Mouse (Mus musculus) large intestine, adult 2 months (tissue): Measurements from ENCODE around the gene Tmed6. TPM values are rescaled to one million over a fixed set of nuclear protein-coding genes. Genes with fewer than 3 reads are reported as not detected.
A peak's percentile ranks its signal among the peaks of the same experiment; 100 is the strongest.
"Not testable (repeated sequence)": the region's sequence is repeated elsewhere in the genome, so short reads cannot be mapped to it uniquely, and the experiment has no call there.

ENCODE experiments used
- DNase-seq: peaks from one replicate; pipeline ENCODE4 v3.0.0-alpha.2; 2012; ENCODE audit warnings: low read depth, low spot score
- whole genome bisulfite sequencing: fragments of 180-500 bp; shearing (Covaris S2); methylation state at CpG from one replicate; pipeline ENCODE4 v1.1.7; 2018; 5-methylcytosine and 5-hydroxymethylcytosine counted together
- polyA plus RNA-seq: library from polyadenylated mRNA; depleted of rRNA; stranded (reverse); fragments of >200 nt; gene quantifications from 2 replicates; pipeline ENCODE4 v1.2.3, GENCODE M21; 2012

Tmed6 gene
- polyA plus RNA-seq, 1 experiment: 18.0 TPM

- WGBS: 84% methylated on average over 7 of the region's 7 CpGs
- no peak for DNase-seq
These were observed 10.9 kb upstream of the Tmed6 start for GRCm38 (mm10) chr8:107076239-107076888.

- 93% methylated on average over 1 of the region's 1 CpGs for WGBS
- DNase-seq: no peak
These were observed 8.7 kb upstream of the Tmed6 start for GRCm38 (mm10) chr8:107074128-107074527.

- WGBS: 87% methylated on average over 4 of the region's 4 CpGs
- DNase-seq: no peak
These were observed 8.3 kb upstream of the Tmed6 start for GRCm38 (mm10) chr8:107073706-107074105.

DNA sequence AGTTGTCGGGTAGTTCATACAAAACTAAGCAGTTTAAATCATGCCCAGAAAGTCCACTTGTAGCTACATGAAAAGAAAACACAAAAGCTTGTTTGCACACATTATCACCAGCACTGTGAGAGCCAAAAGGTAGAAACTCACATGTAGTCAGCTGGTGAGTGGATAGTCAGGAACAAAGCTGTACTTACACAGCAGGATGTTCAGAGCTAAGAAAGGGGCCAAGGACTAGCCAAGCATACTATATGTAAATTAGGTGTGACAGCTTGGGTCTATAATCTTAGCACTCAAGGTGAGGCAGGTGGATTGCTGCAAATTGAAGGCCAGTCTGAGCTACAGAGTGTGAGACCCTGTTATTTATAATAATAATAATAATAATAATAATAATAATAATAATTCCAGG, 2.8 kb downstream of the Tmed6 start:
- DNase-seq: no peak
- 79% methylated on average over 1 of the region's 1 CpGs for WGBS

GRCm38 (mm10) chr8:107056973-107057369, 8.5 kb downstream of the Tmed6 start:
- 1% methylated on average over 33 of the region's 33 CpGs for WGBS
- DNase-seq: no peak

GRCm38 (mm10) chr8:107056076-107056972, 9.1 kb downstream of the Tmed6 start, which contains the start of the genes Cog8 and Nip7:
TSS of gene Cog8 (minus strand) at chr8:107056689.
TSS of gene Nip7 (plus strand) at chr8:107056877.
- under 1% methylated on average over 88 of the region's 88 CpGs for WGBS
- DNase-seq: peak; percentile 90

- 95% methylated on average over 8 of the region's 8 CpGs for WGBS
- no peak for DNase-seq
These were observed 13.4 kb downstream of the Tmed6 start for GRCm38 (mm10) chr8:107052046-107052445.

DNA sequence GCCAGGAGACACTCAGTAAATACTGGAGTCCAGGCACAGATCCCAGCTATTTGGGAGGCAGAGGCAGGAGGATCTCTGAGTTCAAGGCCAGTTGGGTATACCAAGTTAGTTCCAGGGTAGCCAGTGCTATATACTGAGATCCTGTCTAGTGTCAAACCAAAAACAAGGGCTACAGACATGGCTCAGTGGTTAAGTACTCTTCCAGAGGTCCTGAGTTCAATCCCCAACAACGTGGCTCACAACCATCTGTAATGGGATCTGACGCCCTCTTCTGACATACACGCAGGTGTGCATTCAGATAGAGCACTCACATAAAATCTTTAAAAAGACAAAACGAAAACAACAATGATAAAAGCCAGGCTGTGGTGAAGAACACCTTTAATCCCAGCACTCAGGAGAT, 16.0 kb downstream of the Tmed6 start:
- WGBS: 86% methylated on average over 4 of the region's 4 CpGs
- DNase-seq: no peak

DNA sequence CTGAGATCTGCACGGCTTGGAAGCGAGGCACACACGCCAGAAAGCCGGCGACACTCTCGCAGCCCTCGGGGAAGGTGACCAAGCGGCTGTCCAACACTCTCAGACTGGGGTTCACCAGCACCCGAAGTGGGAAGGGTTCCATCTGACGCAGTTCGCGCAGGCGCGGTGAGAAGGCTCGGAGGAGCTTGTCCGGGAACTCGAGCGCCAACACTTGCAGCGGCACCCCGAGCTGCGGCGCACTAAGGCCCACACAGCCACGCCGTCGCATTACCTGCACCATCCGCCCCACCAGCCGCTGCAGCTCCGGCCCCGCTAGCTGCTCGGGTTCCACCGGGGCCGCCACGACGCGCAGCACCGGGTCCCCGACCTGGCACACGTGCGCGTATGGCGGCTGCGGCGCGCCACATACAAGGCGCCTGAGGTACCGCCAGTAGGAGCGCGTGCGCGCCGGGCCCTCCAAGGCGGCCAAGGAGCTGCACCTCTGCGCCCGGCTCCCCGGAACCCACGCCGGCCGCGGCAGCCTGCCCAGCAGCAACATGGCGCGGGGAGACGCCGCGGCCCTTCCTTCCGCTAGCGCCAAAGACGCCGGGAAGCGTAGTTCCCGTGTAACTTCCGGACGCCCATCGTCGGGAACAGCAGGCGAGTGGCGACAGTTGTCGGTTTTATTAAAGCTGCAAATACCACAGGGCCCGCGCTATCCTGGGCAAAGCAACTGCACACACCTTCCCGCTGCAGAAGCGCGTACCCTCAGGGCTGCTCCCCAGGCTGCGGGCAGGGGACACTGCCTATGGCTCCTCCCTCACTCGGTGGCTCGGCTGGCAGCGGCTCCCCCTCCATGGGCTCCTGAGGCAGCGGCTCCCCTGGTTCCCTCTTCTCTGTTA, 17.1 kb downstream of the Tmed6 start, which contains the start of gene Pdf:
Gene Pdf, minus strand, starts transcription at position 554 of the 881 bp plus-strand sequence.
- no peak for DNase-seq
- WGBS: under 1% methylated on average over 87 of the region's 87 CpGs

- 75% methylated on average over 5 of the region's 5 CpGs for WGBS
- no peak for DNase-seq
These were observed 18.5 kb downstream of the Tmed6 start for GRCm38 (mm10) chr8:107046976-107047375.

DNA sequence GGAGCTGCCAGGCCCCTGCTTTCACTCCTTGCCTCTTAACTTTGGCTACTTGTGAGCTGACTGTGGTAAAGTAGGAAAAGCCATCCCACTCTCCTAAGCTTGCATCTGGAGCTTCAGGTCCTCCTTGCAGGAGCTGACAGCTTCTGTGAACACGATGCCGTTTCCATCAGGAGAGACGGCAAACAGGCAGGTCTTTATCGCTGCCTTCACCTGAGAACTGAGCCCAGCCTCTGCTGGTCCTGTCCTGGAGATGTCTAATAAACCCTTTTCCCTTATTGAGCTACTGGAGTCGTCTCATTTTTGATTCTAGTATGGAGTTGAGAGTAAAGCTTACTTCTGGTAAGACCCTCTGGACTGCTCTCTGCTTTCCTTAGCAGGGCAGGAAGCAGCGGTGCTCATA, 20.0 kb downstream of the Tmed6 start:
- 91% methylated on average over 6 of the region's 6 CpGs for WGBS
- no peak for DNase-seq

GRCm38 (mm10) chr8:107040632-107041031, 24.8 kb downstream of the Tmed6 start:
- no peak for DNase-seq
- WGBS: 76% methylated on average over 7 of the region's 7 CpGs

- 76% methylated on average over 8 of the region's 8 CpGs for WGBS
- DNase-seq: no peak
These were observed 28.8 kb downstream of the Tmed6 start for GRCm38 (mm10) chr8:107036626-107037025.

GRCm38 (mm10) chr8:107035641-107036040, 29.8 kb downstream of the Tmed6 start:
- 96% methylated on average over 3 of the region's 3 CpGs for WGBS
- no peak for DNase-seq

- 83% methylated on average over 2 of the region's 2 CpGs for WGBS
- DNase-seq: not testable (repeated sequence)
These were observed 31.8 kb downstream of the Tmed6 start for GRCm38 (mm10) chr8:107033609-107034008.

GRCm38 (mm10) chr8:107031577-107032090, 33.8 kb downstream of the Tmed6 start:
- WGBS: under 1% methylated on average over 40 of the region's 40 CpGs
- no peak for DNase-seq

GRCm38 (mm10) chr8:107030650-107031576, 34.5 kb downstream of the Tmed6 start, which contains the start of gene Vps4a:
TSS of gene Vps4a (plus strand) at chr8:107031222.
- 4% methylated on average over 66 of the region's 66 CpGs for WGBS
- DNase-seq: peak; percentile 76

- no peak for DNase-seq
- 67% methylated on average over 5 of the region's 5 CpGs for WGBS
These were observed 35.4 kb downstream of the Tmed6 start for GRCm38 (mm10) chr8:107030058-107030457.
